Mouse (Mus musculus) MEL (cell line): Measurements from ENCODE around the gene Aldh3b3. TPM values are rescaled to one million over a fixed set of nuclear protein-coding genes. Genes with fewer than 3 reads are reported as not detected.
"Not testable (repeated sequence)": the region's sequence is repeated elsewhere in the genome, so short reads cannot be mapped to it uniquely, and the experiment has no call there.

Experiments used
- DNase-seq: peaks from one replicate; pipeline ENCODE4 v3.0.0; 2011; ENCODE audit warnings: low read depth, low spot score
- H3K27ac ChIP-seq: 2 replicates; pipeline ENCODE4 v1.5.1; 2012; ENCODE audit warnings: low read depth, mild to moderate bottlenecking, control low read depth, low read length, moderate library complexity; ENCODE audit not compliant: control insufficient read depth
- H3K27me3 ChIP-seq, 2 experiments: fragments of 150-350 bp in 1 of 2; sonication (generic) in 1 of 2; 2 replicates each; pipeline ENCODE4 v1.6.1; 2012; ENCODE audit warnings: low read length in 2 of 2, mild to moderate bottlenecking in 2 of 2, improper control_type of control experiment in 1 of 2, moderate library complexity in 1 of 2; ENCODE audit not compliant: insufficient read depth in 2 of 2, control insufficient read depth in 1 of 2
- H3K36me3 ChIP-seq, 2 experiments: 2 replicates each; pipeline ENCODE4 v1.6.1; 2012 to 2014; ENCODE audit warnings: low read length in 2 of 2, improper control_type of control experiment in 1 of 2, inconsistent platforms in 1 of 2, mild to moderate bottlenecking in 1 of 2; ENCODE audit not compliant: insufficient read depth in 2 of 2, control insufficient read depth in 1 of 2
- H3K4me1 ChIP-seq, 2 experiments: fragments of 150-350 bp in 1 of 2; sonication (generic) in 1 of 2; 2 replicates each; pipeline ENCODE4 v1.6.1; 2012; ENCODE audit warnings: low read length in 2 of 2, improper control_type of control experiment in 1 of 2, mild to moderate bottlenecking in 1 of 2; ENCODE audit not compliant: insufficient read depth in 2 of 2, control insufficient read depth in 1 of 2
- H3K4me3 ChIP-seq, 2 experiments: fragments of 150-350 bp in 1 of 2; sonication (generic) in 1 of 2; 2 replicates each; pipeline ENCODE4 v1.5.1; 2012; ENCODE audit warnings: low read depth in 2 of 2, low read length in 2 of 2, mild to moderate bottlenecking in 2 of 2, moderate library complexity in 2 of 2, control low read depth in 1 of 2, improper control_type of control experiment in 1 of 2; ENCODE audit not compliant: control insufficient read depth in 1 of 2, insufficient read depth in 1 of 2
- H3K79me2 ChIP-seq: 2 replicates; pipeline ENCODE4 v1.6.1; 2012; ENCODE audit warnings: mild to moderate bottlenecking, low read length, moderate library complexity; ENCODE audit not compliant: control insufficient read depth, poor library complexity, insufficient read depth
- H3K9ac ChIP-seq: 2 replicates; pipeline ENCODE4 v1.6.1; 2012; ENCODE audit warnings: low read depth, mild to moderate bottlenecking, control low read depth, low read length, moderate library complexity; ENCODE audit not compliant: control insufficient read depth, poor library complexity, severe bottlenecking
- H3K9me3 ChIP-seq: fragments of 150-350 bp; sonication (generic); replicated peaks from 2 replicates; pipeline ENCODE4 v1.6.1; 2012; ENCODE audit warnings: mild to moderate bottlenecking, low read length, improper control_type of control experiment, moderate library complexity; ENCODE audit not compliant: insufficient read depth
- CHD2 ChIP-seq: IDR thresholded peaks from 2 replicates; pipeline ENCODE4 v1.6.1; 2011; ENCODE audit warnings: low read length, improper control_type of control experiment
- E2F4 ChIP-seq: IDR thresholded peaks from 2 replicates; pipeline ENCODE4 v1.6.1; 2011; ENCODE audit warnings: low read depth, low read length, improper control_type of control experiment, borderline replicate concordance
- ELF1 ChIP-seq: IDR thresholded peaks from 2 replicates; pipeline ENCODE4 v1.6.1; 2014; ENCODE audit warnings: low read depth, mild to moderate bottlenecking, inconsistent platforms, low read length, improper control_type of control experiment, moderate library complexity
- ETS1 ChIP-seq: IDR thresholded peaks from 2 replicates; pipeline ENCODE4 v1.6.1; 2012; ENCODE audit warnings: low read depth, mild to moderate bottlenecking, inconsistent platforms, low read length, improper control_type of control experiment, moderate library complexity
- JUND ChIP-seq: IDR thresholded peaks from 2 replicates; pipeline ENCODE4 v1.6.1; 2011; ENCODE audit warnings: low read depth, mild to moderate bottlenecking, improper control_type of control experiment, low read length
- MYB ChIP-seq: IDR thresholded peaks from 2 replicates; pipeline ENCODE4 v1.6.1; 2011; ENCODE audit warnings: mild to moderate bottlenecking, low read depth, low read length, improper control_type of control experiment
- MYC ChIP-seq: IDR thresholded peaks from 2 replicates; pipeline ENCODE4 v1.6.1; 2011; ENCODE audit warnings: low read depth, mild to moderate bottlenecking, low read length, improper control_type of control experiment, moderate library complexity
- POLR2A ChIP-seq, 2 experiments: IDR thresholded peaks; 2 replicates each; pipeline ENCODE4 v1.6.1; 2011 to 2012; ENCODE audit warnings: low read length in 2 of 2, mild to moderate bottlenecking in 2 of 2, control low read depth in 1 of 2, improper control_type of control experiment in 1 of 2, low read depth in 1 of 2, moderate library complexity in 1 of 2; ENCODE audit not compliant: control insufficient read depth in 1 of 2, insufficient read depth in 1 of 2, poor library complexity in 1 of 2
- RAD21 ChIP-seq: IDR thresholded peaks from 2 replicates; pipeline ENCODE4 v1.6.1; 2011; ENCODE audit warnings: mild to moderate bottlenecking, low read depth, low read length, improper control_type of control experiment
- RCOR1 ChIP-seq: IDR thresholded peaks from 2 replicates; pipeline ENCODE4 v1.6.1; 2012; ENCODE audit warnings: low read depth, mild to moderate bottlenecking, inconsistent platforms, low read length, improper control_type of control experiment
- SIN3A ChIP-seq: IDR thresholded peaks from 2 replicates; pipeline ENCODE4 v1.6.1; 2012; ENCODE audit warnings: low read length, improper control_type of control experiment, inconsistent platforms
- UBTF ChIP-seq: IDR thresholded peaks from 2 replicates; pipeline ENCODE4 v1.6.1; 2012; ENCODE audit warnings: low read depth, mild to moderate bottlenecking, inconsistent platforms, low read length, improper control_type of control experiment, moderate library complexity, borderline replicate concordance; ENCODE audit not compliant: insufficient read depth
- ZKSCAN1 ChIP-seq: IDR thresholded peaks from 2 replicates; pipeline ENCODE4 v1.6.1; 2012; ENCODE audit warnings: low read depth, mild to moderate bottlenecking, inconsistent platforms, low read length, improper control_type of control experiment, moderate library complexity
- ZMIZ1 ChIP-seq: IDR thresholded peaks from 2 replicates; pipeline ENCODE4 v1.6.1; 2012; ENCODE audit warnings: low read depth, mild to moderate bottlenecking, inconsistent platforms, low read length, improper control_type of control experiment, moderate library complexity
- polyA plus RNA-seq, 2 experiments: library from polyadenylated mRNA; stranded (reverse) in 1 of 2; unstranded in 1 of 2; fragments of >175 nt in 1 of 2; fragments of >200 nt in 1 of 2; gene quantifications; 2 replicates each; pipeline versions ENCODE4 v1.2.1 to v1.2.4; 2012; ENCODE audit warnings: low replicate concordance in 2 of 2, low read depth in 1 of 2; ENCODE audit not compliant: insufficient read length in 2 of 2, insufficient read depth in 1 of 2, missing spikeins in 1 of 2
- total RNA-seq: library from RNA; depleted of rRNA; stranded (reverse); fragments of 300-350 nt; gene quantifications from 2 replicates; pipeline ENCODE4 v1.2.3, GENCODE M21; 2012

Aldh3b3 gene
- total and polyA plus RNA-seq, 3 experiments: not detected

DNA sequence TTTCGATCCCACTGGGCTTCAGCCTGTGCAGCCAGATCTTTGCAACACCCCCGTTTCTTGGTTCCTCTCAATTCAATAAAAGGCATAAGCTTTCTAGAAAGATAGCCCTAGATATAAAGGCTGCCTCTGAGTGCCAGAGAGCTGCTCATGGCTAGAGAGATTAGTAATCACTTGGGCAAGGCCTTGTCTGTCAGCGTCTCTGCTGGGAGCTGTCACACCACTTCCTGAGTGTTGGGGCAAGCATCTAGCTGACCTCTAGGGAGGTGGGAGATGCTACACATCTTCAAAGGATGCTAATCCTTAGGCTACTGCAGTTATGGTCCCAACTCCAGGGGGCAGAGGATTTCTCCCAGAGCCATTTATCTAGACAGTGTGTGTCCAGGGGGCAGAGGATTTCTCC is 8.8 kb downstream of the Aldh3b3 start:
- Histone ChIP-seq H3K9me3 (no peaks in the 10 kb centered on the region), H3K9ac (no peak overlapping the region), H3K4me3 (no peak overlapping the region), H3K36me3 (no peaks in the 10 kb centered on the region), H3K79me2 (no peaks in the 10 kb centered on the region)
- TF ChIP-seq ETS1 (0 out of 2 replicates have a peak, but pooled peaks have one; percentile 7), MYB (no peak), ZKSCAN1 (no peak)
- TF ChIP-seq, all 39 proteins: peak for 1
- H3K4me1 ChIP-seq: no peaks in the 10 kb centered on the region
- H3K27me3 ChIP-seq: 0 out of 4 replicates have a peak, but pooled peaks cover 2 to 3% of the 10 kb centered on the region in 2 experiments
- DNase-seq: peak; percentile 36
- H3K27ac ChIP-seq: no peak overlapping the region

DNA sequence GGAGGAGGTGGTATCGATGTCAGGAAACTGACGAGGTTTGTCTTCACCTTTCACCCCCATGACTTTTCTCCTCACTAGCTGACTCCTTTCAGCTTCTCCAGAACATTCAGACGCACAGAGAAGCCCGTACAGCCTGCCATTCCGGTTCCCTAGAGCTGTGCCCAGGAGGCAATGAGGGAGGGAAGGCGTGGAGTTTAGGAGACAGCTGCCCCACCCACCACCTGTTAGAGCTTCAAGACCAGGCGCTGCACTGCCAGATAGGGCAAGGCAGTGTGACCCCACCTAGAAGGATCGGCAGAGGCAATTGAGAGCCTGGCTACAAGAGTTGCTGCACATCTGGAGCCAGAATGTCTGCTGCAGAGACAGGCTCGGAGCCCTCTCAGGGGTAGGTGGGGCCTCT is 13.8 kb downstream of the Aldh3b3 start, which contains the start of gene Aldh3b2:
Gene Aldh3b2 (plus strand): TSS at position 100 of the 400 bp plus-strand sequence.
- Histone ChIP-seq H3K27me3 (peaks cover 2 to 3% of the 10 kb centered on the region in 2 experiments; a peak in 2 of 4 replicates), H3K9me3 (no peaks in the 10 kb centered on the region), H3K79me2 (no peaks in the 10 kb centered on the region), H3K9ac (no peak within 1 kb of the TSS), H3K36me3 (no peaks in the 10 kb centered on the region), H3K27ac (no peak within 1 kb of the TSS), H3K4me1 (no peaks in the 10 kb centered on the region), H3K4me3 (no peak within 1 kb of the TSS)
- TF ChIP-seq MYB: no peak
- no peak for TF ChIP-seq RCOR1
- no peak for TF ChIP-seq ELF1
- TF ChIP-seq MYC: no peak
- TF ChIP-seq CHD2: no peak
- no peak for DNase-seq

DNA sequence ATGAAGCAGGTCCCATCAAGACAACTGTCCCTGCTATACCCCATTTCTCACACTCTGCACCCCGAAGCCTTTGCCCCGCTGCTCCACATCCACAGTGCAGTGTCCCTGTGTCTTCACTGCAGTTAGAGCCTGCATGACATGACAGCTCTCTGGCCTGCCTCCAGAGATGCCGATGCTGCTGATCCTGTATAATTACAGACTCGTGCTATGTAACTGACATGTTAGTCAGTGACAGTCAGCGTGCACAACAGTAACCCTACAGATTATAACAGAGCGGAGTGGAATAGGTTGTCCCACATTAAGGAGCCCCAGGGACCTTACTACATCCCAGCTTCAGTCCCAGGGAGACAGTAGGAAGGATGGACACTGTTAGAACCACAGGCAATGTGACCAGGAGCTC is 16.2 kb downstream of the Aldh3b3 start:
- not testable (repeated sequence) for H3K27me3 ChIP-seq, H3K4me3 ChIP-seq, H3K9ac ChIP-seq, H3K36me3 ChIP-seq, H3K27ac ChIP-seq, H3K9me3 ChIP-seq, H3K79me2 ChIP-seq, DNase-seq, H3K4me1 ChIP-seq

DNA sequence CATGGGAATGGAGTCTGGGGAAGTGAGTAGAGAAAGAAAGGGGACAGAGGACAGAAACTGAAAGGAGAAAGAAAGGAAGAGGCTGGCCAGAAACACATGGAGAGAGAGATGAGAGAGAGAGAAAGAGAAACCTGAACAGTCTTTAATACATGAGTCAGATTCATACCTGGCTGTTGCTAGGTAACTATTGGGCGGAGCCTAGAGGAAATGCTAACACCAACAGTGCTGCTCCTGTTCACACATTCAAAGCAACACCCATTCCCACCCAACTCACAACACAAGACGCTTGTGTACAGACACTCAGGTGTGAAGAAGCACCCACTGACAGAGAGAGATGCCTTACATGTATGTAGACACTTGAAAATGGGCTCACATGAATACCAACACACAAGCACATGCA is 17.4 kb downstream of the Aldh3b3 start:
- Histone ChIP-seq H3K4me3 (no peak overlapping the region), H3K9ac (no peak overlapping the region), H3K27me3 (peaks cover 0 to 2% of the 10 kb centered on the region in 2 experiments; a peak in 2 of 4 replicates), H3K36me3 (no peaks in the 10 kb centered on the region), H3K9me3 (no peaks in the 10 kb centered on the region), H3K4me1 (no peaks in the 10 kb centered on the region), H3K27ac (no peak overlapping the region), H3K79me2 (no peaks in the 10 kb centered on the region)
- no peak for TF ChIP-seq RAD21
- no peak for TF ChIP-seq JUND
- no peak for TF ChIP-seq UBTF
- TF ChIP-seq E2F4: no peak
- TF ChIP-seq ZMIZ1: no peak
- TF ChIP-seq POLR2A (IDR thresholded peaks at IDR 0.05; ENCODE audit: control insufficient read depth in 1 of 2, insufficient read depth in 1 of 2, low read depth in 1 of 2, low read length in 2 of 2, poor library complexity in 1 of 2): no peak
- no peak for TF ChIP-seq SIN3A
- no peak for DNase-seq
